Mouse (Mus musculus): Measurements from ENCODE around the gene Tph2.

- TF ChIP-seq TCF3 (IDR thresholded peaks at IDR 0.05; ENCODE audit: insufficient read length, low read depth) (no peak), POLR2A (IDR thresholded peaks at IDR 0.05; ENCODE audit: insufficient read length, low read depth) (no peak), E2F4 (IDR thresholded peaks at IDR 0.05; ENCODE audit: insufficient read depth) (no peak), USF1 (IDR thresholded peaks at IDR 0.05; ENCODE audit: low read depth) (no peak), REST (IDR thresholded peaks at IDR 0.05; ENCODE audit: insufficient read depth, insufficient read length) (no peak), MAX (IDR thresholded peaks at IDR 0.05; ENCODE audit: low read depth) (no peak), TCF12 (IDR thresholded peaks at IDR 0.05; ENCODE audit: insufficient read depth, poor library complexity, severe bottlenecking) (no peak), SRF (IDR thresholded peaks at IDR 0.05; ENCODE audit: control insufficient read depth, insufficient read length, low read depth) (no peak)
Measured at GRCm38 (mm10) chr10:115191214-115191613, 6.4 kb upstream of the Tph2 start.
